Mouse (Mus musculus) urinary bladder, postnatal 14 days (tissue): ENCODE measurements around the gene Kifc3.

Experiments used
- DNase-seq: peaks from one replicate; pipeline ENCODE4 v3.0.0; 2021; ENCODE audit warnings: low spot score

The Kifc3 gene

GRCm38 (mm10) chr8:95156108-95156507 is 46.5 kb downstream of the Kifc3 start:
- DNase-seq = no peak

GRCm38 (mm10) chr8:95155361-95155760 is 47.3 kb downstream of the Kifc3 start:
- DNase-seq = no peak

GRCm38 (mm10) chr8:95154654-95155053 is 48.0 kb downstream of the Kifc3 start:
- peak; percentile 62 for DNase-seq

GRCm38 (mm10) chr8:95154056-95154455 is 48.6 kb downstream of the Kifc3 start:
- no peak for DNase-seq

- no peak for DNase-seq
Observed at GRCm38 (mm10) chr8:95150608-95151007, 52.0 kb downstream of the Kifc3 start.

GRCm38 (mm10) chr8:95149426-95149825 is 53.2 kb downstream of the Kifc3 start:
- no peak for DNase-seq

- DNase-seq = no peak
Observed at GRCm38 (mm10) chr8:95146846-95147245, 55.8 kb downstream of the Kifc3 start.

- DNase-seq = no peak
Observed at GRCm38 (mm10) chr8:95146044-95146745, 56.4 kb downstream of the Kifc3 start.

GRCm38 (mm10) chr8:95144631-95145015 is 58.0 kb downstream of the Kifc3 start:
- DNase-seq = no peak

- DNase-seq = no peak
Observed at GRCm38 (mm10) chr8:95143805-95144630, 58.6 kb downstream of the Kifc3 start.

GRCm38 (mm10) chr8:95142985-95143804 is 59.4 kb downstream of the Kifc3 start:
- DNase-seq = no peak

GRCm38 (mm10) chr8:95142075-95142831 is 60.4 kb downstream of the Kifc3 start:
- DNase-seq = peak; percentile 81

- no peak for DNase-seq
Observed at GRCm38 (mm10) chr8:95141469-95142074, 61.0 kb downstream of the Kifc3 start.

- no peak for DNase-seq
Observed at GRCm38 (mm10) chr8:95141026-95141425, 61.6 kb downstream of the Kifc3 start.

GRCm38 (mm10) chr8:95140555-95140954 is 62.1 kb downstream of the Kifc3 start:
- DNase-seq = no peak

- DNase-seq = no peak
Observed at GRCm38 (mm10) chr8:95139051-95139365, 63.6 kb downstream of the Kifc3 start.

- no peak for DNase-seq
Observed at GRCm38 (mm10) chr8:95138341-95139050, 64.1 kb downstream of the Kifc3 start.

GRCm38 (mm10) chr8:95137641-95138098 is 64.9 kb downstream of the Kifc3 start:
- peak; percentile 80 for DNase-seq

- DNase-seq = no peak
Observed at GRCm38 (mm10) chr8:95137201-95137600, 65.4 kb downstream of the Kifc3 start.

GRCm38 (mm10) chr8:95136218-95136617 is 66.4 kb downstream of the Kifc3 start:
- DNase-seq = no peak

- no peak for DNase-seq
Observed at GRCm38 (mm10) chr8:95135242-95135641, 67.4 kb downstream of the Kifc3 start.
